Mouse (Mus musculus) urinary bladder, postnatal 14 days (tissue): ENCODE measurements at regions not wholly inside any gene's neighbourhood (a gene's known extent, or its start where the extent isn't known, plus 50 kb on each side); places are given as distances from the start of the nearest gene placed in this dataset.
A peak's percentile ranks its signal among the peaks of the same experiment; 100 is the strongest.

Experiments
- DNase-seq: peaks from one replicate; pipeline ENCODE4 v3.0.0; 2021; ENCODE audit warnings: low spot score

GRCm38 (mm10) chr13:78580863-78581595 lies 381.5 kb upstream of the Nr2f1 start:
- DNase-seq, result no peak

GRCm38 (mm10) chr13:78577497-78577896 lies 377.9 kb upstream of the Nr2f1 start:
- DNase-seq, result no peak

- DNase-seq, result no peak
Measured at GRCm38 (mm10) chr13:78576300-78577296, 377.0 kb upstream of the Nr2f1 start.

GRCm38 (mm10) chr13:78571093-78571492 lies 371.5 kb upstream of the Nr2f1 start:
- no peak for DNase-seq

- no peak for DNase-seq
Measured at GRCm38 (mm10) chr13:78524446-78524937, 324.9 kb upstream of the Nr2f1 start.

- no peak for DNase-seq
Measured at GRCm38 (mm10) chr13:78520771-78521170, 321.2 kb upstream of the Nr2f1 start.

- DNase-seq, result no peak
Measured at GRCm38 (mm10) chr13:78520186-78520585, 320.6 kb upstream of the Nr2f1 start.

- no peak for DNase-seq
Measured at GRCm38 (mm10) chr13:78500551-78500950, 301.0 kb upstream of the Nr2f1 start.

GRCm38 (mm10) chr13:78483760-78484357 lies 284.3 kb upstream of the Nr2f1 start:
- DNase-seq, result no peak

- peak; percentile 39 for DNase-seq
Measured at GRCm38 (mm10) chr13:78482929-78483759, 283.6 kb upstream of the Nr2f1 start.

GRCm38 (mm10) chr13:78451333-78452070 lies 251.9 kb upstream of the Nr2f1 start:
- no peak for DNase-seq

GRCm38 (mm10) chr13:78446726-78447031 lies 247.1 kb upstream of the Nr2f1 start:
- no peak for DNase-seq

- DNase-seq, result no peak
Measured at GRCm38 (mm10) chr13:78445891-78446725, 246.6 kb upstream of the Nr2f1 start.

- no peak for DNase-seq
Measured at GRCm38 (mm10) chr13:78444691-78445349, 245.3 kb upstream of the Nr2f1 start.

GRCm38 (mm10) chr13:78428469-78428868 lies 228.9 kb upstream of the Nr2f1 start:
- DNase-seq, result no peak

GRCm38 (mm10) chr13:78428084-78428445 lies 228.5 kb upstream of the Nr2f1 start:
- DNase-seq, result peak; percentile 6

GRCm38 (mm10) chr13:78427141-78428083 lies 227.9 kb upstream of the Nr2f1 start:
- DNase-seq, result peak; percentile 5

- no peak for DNase-seq
Measured at GRCm38 (mm10) chr13:78426306-78426921, 226.9 kb upstream of the Nr2f1 start.
